Mouse (Mus musculus): ENCODE data around the gene Fbxl3.

Fbxl3 gene

DNA sequence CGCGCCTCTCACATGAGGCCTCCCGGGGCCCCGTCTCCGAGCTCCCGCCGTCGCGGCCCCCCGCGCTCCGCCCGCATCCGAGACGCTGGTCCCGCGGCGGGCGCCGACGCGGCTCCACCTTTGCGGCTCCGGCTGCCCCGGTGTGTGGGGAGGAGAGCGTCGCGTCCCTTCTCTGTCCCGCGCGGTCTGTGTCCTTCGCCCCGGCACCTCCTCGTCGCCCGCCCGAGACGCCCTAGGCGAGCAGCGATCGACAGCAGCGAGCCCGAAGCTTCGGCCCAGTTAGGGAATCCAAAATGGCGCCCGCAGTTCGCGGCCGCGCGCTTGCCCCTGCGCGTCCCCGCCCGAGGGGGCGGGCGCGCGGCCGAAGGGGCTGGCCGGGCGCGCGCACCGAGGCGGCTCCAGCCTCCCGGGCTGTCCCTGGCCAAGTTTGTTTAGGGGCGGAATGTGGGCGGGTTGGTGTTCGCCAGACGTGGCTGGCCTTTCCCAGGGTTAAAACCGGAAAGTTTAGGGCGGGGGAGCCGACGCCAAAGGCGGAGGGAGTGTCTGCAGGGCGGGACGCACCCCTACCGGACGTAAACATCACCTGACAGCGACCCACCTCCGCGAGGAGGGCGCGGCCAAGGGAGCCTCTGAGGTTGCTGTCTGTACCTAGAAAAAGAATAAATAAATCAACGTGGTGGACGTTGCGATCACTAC is at the start of gene Fbxl3:
Fbxl3 (minus strand) TSS at position 329 of the 696 bp plus-strand sequence.
- DNase-seq (ENCODE audit: low spot score in 2 of 2) = peak; percentile 57 to 86

DNA sequence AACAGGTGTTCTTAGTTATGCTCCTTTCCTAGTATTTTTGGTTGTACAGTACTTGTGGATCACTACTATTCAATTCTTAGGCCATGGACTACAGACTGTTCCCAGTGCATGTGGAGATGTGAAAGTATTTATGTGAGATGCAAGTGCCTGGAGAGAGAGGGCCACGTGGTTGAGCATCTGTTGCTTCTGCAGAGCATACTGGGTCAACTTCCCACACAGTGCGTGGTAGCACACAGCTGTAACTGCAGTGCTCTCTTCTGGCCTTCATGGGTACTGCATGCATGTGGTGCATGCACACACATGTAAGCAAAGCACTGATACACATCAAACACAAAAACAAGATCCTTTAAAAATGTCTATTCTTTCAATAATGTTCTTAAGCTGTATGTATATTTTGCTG is 32.6 kb upstream of the Fbxl3 start:
- DNase-seq (ENCODE audit: low spot score in 2 of 2) = peak in 1 of 2 experiments; percentile 26

DNA sequence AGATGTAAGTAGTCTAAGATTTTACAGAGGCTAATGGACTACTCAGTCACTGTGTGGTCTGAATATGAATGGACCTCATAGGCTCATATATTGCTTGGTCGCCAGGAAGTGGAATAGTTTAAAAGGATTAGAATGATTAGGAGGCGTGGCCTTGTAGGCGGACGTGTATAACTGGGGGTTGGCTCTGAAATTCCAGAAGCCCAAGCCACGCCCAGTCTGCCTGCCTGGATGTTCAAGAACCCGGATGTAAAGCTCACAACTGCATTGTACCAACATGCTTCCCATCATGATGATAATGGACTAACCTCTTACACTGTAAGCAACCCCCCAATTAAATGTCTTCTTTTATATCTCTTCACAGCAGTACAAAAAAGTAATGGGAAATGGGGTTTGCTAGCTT is 26.4 kb upstream of the Fbxl3 start:
- DNase-seq (ENCODE audit: low spot score in 2 of 2) = no peak

DNA sequence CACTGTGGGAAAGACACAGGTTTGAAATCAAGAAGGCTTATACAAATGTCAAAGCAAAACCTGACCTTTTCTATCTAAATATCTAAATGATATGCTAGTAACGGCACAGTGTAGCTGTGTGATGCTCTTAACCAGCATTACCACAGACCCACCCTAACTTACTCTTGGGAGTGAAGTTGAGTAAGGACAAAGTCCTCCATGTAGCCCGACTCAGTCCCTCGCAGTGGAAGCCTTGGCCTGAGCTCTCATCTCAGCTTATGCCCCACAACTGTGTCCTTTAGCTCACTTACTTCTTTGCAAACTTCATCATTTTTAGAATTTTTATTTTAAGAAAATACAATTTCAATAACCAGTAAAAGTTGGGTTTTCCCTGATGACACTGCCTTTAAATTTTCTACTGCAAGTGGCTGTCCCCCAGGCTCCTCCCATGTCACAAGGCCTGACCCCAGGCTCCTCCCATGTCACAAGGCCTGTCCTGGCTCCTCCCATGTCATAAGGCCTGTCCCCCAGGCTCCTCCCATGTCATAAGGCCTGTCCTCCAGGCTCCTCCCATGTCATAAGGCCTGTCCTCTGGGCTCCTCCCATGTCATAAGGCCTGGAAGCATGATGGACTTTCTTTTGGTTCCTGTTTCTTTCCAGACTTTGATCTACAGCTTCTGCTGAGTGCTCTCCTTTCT is 15.8 kb upstream of the Fbxl3 start:
- no peak for DNase-seq (ENCODE audit: low spot score in 2 of 2)

DNA sequence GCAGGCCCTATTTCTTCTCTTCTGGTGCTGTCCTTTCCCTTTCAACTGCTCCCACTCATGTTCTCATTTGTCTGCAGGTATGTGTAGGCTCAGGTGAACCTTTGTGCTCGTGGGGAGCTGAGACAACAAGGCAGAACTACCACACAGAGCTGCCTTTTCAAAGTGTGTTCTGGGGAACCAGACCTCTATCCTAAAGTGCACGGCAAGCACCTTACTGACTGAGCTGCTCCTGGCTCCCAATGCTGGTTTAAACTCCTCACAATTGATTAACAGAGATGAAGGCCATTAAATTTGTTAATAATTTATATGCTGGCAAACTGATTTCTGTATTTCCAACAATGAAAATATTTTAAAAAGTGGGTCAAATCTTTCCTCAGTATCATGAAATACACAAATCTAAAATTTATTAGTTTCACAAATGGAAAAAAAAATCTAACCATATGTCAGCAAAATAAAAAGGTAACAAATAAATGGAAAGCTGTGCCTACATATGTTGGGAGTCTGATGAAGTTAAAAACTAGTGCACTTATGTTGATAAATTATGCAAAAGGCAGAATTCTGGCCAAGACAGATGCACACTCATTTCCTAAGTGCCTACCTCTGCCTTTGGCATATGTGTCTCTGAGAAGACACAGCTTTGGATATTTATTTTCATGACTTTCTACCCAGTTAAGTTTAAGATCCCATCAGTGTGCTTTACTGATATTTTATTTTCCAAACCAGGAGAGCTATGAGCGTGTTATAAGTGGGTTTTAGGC is 13.4 kb upstream of the Fbxl3 start:
- no peak for DNase-seq (ENCODE audit: low spot score in 2 of 2)

DNA sequence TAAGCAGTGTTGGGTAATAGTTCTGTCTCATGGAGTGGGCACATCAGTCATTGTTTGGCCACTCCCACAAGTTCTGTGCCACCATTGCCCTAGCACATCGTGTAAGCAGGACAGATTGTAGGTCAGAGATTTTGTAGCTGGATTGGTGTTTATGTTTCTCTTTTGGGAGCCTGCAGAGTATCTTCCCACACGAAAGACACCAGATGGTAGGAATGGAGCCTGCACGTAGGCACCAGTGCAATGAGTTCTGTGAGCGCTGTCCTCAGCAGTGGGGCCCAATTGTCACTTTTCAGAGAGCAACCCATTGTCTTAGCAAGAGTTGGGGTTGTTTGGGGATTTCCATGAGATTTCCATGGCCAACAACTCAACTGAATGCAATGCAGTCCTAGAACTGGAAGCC is 10.6 kb upstream of the Fbxl3 start:
- no peak for DNase-seq (ENCODE audit: low spot score in 2 of 2)

DNA sequence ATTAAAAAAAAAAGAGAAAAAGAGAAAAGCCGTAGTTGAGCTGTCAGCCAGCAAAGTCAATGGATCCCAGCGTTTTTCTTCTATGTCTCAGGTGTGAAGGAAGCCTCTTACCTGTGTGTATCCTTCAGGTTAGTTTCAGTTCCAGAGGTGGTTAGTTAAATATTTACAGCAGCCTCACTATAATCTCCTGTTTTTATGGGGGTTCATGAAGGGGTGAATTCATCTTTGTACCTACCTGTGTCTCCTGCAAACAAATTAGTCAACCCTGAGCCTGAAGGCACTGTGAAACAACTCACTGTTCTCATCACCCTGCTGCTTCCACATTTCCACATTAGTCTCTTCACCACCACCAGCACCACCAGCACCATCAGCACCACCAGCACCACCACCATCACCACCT is 6.9 kb upstream of the Fbxl3 start:
- no peak for DNase-seq (ENCODE audit: low spot score in 2 of 2)

DNA sequence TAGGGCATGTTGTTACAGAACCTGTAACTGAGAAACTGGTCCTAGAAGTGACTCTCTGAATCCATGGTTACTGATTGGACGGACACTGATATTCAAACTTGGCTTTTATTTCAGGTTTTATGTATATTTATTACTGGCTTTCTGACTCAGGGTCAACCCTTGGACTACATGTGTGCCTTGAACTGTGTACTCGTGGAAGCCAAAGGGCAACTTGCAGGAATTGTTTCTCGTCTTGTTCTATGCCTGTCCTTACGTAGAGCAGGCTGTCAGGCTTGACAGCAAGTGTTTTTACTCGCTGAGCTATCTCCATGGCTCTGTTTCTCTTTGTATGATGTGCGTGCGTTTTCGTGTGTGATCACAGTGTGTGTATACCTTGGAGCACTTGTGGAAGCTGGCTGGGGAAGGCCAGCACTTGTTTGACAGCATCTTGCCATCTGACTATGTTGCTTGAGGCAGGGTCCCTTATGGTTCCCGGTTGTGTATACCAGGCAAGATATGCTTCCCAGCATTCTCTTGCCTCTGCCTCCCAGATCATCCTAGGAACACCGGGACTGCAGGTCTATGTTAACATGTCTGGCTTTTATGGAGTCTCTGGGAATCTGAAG is 3.5 kb upstream of the Fbxl3 start:
- DNase-seq (ENCODE audit: low spot score in 2 of 2) = no peak

DNA sequence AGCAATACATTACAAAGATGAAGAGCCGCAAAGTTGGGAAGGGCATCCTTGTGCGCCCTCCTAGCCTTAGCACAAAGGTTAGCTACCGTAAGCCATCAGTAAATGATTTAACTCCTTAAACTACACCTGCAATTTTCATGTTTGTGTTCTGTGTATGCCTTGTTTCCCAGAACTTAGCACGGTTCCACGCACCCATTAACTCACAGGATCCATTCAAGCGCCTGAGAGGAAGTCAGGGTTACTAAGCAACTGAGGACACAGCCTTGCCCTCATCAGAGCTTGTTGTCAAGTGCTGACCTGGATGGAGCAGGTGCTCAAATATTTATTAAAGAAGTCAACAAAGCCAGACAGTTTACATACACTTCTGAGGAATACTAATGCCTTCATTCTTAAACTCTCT is 2.9 kb upstream of the Fbxl3 start:
- DNase-seq (ENCODE audit: low spot score in 2 of 2) = no peak

DNA sequence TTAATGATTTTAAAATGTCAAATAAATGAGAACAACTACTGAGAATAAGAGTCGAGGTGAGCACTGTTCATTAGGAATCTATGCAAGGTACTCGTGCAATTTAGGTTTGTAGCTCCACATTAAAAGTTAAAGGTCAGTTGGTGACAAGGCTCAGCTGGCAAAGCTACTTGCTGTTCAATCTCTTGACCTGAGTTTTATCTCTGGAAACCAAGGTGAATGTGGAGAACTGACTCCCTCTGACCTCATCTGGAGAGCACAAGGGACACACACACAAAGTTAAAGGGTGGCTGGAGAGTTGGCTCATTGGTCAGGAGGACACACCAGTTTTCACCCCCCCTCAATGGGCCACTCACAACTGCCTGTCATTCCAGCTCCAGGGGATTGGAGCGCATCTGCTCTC is 1.8 kb upstream of the Fbxl3 start:
- no peak for DNase-seq (ENCODE audit: low spot score in 2 of 2)

DNA sequence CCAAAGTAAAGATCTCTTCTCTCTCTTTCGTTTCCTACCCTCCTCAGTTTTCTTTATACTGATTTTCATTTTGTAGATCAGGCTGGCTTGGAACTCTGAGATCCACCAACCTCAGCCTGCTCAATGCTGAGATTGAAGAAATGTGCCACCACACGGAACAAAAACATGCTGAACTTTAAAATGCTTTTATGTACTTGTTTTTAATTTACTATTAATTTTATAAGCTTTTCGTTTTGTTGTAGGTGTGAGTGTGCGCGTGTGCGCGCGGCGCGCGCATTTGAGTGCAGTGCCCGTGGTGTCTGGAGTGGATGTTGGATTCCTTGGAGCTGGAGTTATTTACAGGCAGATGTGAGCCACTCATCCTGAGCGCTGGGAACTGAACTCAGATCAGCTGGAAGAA is 930 bp upstream of the Fbxl3 start:
- DNase-seq (ENCODE audit: low spot score in 2 of 2) = no peak

DNA sequence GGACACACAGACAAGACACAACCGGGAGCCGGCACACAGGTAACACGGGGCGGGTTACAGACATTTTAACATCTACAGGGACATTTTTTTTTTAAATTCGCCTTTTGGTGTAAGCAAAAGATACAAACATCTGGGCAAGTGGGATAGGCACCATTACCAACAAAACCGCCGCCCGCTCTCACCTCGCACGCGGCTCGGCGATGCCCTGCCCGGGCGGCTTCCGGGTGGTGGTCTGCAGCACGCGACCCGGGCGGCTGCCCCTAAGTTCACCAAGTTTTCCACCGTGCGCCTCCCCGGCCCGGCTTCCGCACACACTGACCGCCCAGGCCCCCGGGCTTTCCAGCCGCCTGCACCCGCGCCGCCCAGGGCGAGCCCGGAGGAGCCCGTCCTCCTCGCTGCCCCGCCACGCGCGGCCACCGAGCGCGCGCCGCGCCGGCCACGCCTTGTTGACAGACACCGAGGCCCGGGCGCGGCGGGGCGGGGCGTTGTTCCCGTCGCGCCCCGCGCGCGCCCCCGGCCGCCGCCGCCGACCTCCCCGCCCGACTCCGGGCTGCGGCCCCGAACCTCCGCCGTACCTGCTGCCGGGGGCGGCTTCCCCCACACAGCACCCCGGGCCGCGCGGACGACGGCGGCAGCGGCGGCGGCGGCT is 655 bp downstream of the Fbxl3 start:
- DNase-seq (ENCODE audit: low spot score in 2 of 2) = peak; percentile 60 to 80

DNA sequence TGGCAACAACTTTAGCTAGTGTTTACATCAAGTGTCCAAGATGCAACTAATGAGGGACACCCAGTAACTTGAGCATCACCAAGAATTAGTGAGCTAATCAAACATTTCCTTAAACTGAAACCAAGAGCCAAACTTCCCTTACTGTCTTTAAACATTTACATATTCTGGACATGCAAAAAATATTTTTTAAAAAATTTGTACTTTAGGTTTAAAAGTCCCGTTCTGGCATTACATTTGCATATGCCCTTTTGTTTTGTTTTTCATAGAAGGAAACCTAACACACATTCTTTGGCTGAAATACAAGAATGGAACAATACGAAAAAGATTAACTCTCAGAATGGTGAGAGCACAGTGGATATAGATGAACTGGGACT is 1.2 kb downstream of the Fbxl3 start:
- no peak for DNase-seq (ENCODE audit: low spot score in 2 of 2)

DNA sequence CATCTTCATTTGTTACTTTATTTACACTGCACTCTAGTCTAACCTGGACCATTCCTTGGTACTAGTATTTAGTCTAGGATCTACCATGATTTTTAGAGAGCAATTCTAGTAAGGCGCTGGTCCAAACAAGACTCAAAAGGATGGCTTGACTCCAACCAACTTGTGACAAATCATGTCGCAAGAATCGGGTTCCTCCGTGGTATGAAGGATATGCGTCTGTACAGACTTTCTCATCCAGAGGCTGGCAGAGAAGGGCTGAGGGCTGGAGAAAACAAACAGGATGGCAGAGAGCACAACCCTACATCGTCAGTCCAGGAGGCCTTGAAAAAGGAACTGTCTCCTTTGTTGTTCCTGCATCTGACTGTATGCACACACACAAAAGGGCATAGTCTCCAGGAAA is 2.7 kb downstream of the Fbxl3 start:
- no peak for DNase-seq (ENCODE audit: low spot score in 2 of 2)

DNA sequence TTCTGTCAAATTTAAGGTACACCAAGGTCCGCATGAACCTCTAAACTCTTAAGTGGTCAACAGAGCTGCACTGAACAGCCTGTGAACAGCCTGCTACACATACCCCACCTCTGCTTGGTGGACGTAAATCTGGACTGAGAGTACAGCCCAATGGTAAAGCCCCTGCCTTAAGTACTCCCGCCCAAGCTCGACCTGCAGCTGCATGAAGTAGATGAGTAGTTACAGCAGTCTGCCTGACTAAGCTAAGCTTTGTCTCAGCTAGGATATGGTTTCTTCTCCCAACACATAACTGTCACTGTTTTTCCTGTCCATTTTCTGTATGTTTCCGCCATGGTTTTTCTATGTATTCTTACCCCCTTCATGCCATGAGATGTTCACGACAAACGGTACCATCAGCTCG is 3.5 kb downstream of the Fbxl3 start:
- DNase-seq (ENCODE audit: low spot score in 2 of 2) = no peak

DNA sequence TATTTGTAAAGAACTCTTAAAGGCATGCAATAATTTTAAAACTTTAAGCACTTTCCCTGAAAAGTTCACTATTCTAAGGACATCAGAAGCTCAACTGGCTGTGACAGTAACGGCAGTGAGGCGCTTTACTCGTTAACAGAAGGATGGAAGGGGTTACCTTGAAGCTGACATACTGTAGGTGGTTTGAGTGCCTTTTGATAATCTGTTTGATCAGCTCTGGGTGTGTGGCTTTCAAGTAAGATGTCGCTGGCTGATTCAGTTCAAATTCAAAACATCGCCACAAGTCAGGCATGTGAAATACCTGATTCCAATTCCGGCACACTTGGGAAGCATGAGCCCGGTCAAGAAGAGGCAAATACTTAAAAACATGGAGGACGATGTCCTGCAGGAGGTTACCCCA is 4.3 kb downstream of the Fbxl3 start:
- DNase-seq (ENCODE audit: low spot score in 2 of 2) = no peak

DNA sequence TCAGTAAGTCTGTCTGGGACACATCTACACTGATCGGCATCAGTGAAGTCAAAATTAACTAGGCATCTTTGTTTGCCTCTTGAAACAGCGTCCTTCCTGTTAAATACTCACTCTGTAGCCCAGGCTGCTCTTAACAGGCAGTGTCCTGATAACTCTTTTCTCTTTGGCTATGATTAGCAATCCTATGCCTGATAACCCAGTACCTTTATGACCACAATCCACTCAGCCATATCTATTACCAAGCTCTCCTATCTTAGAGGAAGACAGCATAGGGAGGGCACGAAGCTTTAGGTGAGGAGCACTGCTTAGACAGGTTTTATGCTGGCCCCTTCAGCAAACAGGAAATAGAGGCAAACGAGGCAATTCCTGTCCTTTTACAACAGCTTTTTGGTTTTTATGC is 5.7 kb downstream of the Fbxl3 start:
- DNase-seq (ENCODE audit: low spot score in 2 of 2) = no peak

DNA sequence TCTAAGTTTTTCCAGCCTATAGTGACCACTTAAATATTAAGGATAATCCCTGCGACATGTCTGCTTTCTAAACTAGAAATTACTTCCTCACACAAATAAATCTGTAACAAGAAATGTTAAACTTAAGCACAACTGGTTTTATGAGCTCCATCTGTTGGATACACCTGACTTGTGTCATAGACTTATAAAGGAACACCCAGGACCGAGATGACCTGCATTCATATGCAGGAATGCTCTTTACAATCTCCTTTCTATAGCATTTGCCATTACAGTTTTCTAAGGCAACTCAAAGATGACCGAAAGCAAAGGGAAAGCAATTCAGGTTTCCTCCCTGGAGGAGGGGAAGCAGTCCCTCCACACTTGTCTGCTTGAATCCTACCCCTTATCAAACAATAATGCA is 6.1 kb downstream of the Fbxl3 start:
- no peak for DNase-seq (ENCODE audit: low spot score in 2 of 2)

DNA sequence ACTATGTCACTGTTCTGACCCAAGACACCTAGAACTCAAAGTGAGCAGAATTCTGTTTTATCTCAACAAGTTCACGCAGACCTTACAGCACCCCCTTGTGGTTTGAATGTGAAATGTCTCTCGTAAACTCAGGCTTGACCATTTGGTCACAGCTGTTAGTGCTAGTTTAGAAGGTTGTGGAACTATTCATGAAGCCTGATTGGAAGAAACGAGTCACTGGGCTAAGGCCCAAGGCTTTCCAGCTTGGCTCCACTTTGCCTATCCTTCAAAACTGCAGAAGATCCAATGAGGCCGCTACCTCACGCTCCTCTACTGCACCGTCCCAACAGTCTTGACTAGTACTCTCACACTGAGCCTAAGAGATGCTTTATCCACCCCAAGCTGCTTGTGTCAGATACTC is 10.7 kb downstream of the Fbxl3 start:
- DNase-seq (ENCODE audit: low spot score in 2 of 2) = peak in 1 of 2 experiments; percentile 36

DNA sequence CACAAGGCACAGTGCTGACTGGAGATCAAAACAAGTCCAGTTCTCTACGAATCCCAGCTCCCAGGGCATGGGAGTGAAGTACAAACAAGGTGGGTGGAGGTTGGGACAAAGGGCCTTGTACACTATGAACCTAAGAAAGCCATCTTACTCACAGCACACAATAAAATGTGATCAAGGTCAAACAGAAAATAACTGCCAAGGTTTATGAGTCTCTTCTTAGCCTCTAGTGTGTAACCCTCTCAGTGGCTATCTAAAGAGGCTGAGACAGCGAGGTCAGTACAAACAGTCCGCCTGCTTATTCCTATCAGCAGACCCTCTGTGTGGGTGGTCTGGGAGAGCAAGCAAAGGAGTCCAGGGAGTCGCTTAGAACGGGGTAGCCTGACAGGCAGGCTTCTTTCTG is 11.5 kb downstream of the Fbxl3 start:
- DNase-seq (ENCODE audit: low spot score in 2 of 2) = no peak

DNA sequence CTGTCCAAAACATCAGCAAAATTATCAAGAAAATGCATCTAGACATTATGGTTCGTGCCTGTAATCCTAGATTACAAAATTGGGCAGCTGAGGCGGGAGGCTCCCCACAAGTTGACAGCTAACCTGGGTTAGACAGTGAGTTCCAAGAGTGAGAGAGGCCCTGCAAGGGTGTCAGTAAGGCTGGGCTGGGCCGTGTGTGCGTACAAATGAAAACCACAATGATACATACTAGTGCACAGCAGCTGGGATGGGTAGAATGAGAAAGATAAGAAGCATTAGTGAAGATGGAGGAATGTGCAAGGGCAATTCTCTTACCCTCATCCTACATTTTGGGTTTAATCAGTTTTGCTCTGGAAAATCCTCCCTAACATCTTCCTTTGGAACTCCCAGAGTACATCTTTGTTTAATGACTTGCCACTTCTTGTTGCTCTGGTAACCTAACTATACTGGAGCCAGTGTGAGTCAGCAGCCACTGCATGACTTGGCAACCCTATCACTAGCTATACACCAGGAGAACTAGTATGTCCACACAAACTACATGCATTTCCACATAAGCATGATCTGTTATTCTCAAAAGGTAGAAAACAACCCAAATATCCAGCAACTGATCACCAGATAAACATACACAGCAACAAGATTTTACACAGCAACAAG is 12.6 kb downstream of the Fbxl3 start:
- no peak for DNase-seq (ENCODE audit: low spot score in 2 of 2)
